Mouse (Mus musculus): Measurements from ENCODE around the gene Gfpt1.
A peak's percentile ranks its signal among the peaks of the same experiment; 100 is the strongest.
"Not testable (repeated sequence)": the region's sequence is repeated elsewhere in the genome, so short reads cannot be mapped to it uniquely, and the experiment has no call there.

Gfpt1 gene

GRCm38 (mm10) chr6:87043131-87043516 is 478 bp downstream of the Gfpt1 start:
- no peak for DNase-seq

GRCm38 (mm10) chr6:87044895-87045294 is 2.2 kb downstream of the Gfpt1 start:
- DNase-seq, result no peak

GRCm38 (mm10) chr6:87045507-87045906 is 2.9 kb downstream of the Gfpt1 start:
- no peak for DNase-seq

- DNase-seq, result not testable (repeated sequence)
These were observed 6.1 kb downstream of the Gfpt1 start for GRCm38 (mm10) chr6:87048712-87049111.

DNA sequence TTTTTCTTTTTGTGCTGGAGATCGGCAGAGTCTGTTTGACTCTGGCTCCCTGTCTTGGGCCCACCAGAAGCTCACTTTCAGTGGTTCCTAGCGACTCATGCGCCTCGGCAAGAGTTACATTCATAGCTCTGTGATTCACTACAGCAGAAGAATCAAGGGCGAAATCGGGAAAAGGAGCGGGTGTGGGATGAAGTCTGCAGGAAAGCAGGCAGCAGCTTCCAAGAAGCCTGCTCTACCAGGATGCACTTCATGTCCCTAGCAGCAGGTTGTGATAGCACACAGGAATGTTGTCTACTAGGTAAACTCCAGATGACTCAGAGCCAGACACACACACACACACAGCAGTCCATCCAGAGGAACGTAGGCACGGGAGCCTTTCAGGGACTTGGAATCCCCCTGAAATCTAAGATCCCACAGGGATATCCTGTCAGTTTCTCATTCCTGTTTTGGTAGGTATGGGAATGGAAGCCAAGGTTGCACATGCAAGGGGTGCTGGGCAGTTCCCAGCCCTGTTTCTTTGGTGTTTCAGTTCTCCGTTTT is 9.3 kb downstream of the Gfpt1 start:
- DNase-seq, result no peak

- DNase-seq, result no peak
These were observed 11.5 kb downstream of the Gfpt1 start for GRCm38 (mm10) chr6:87054193-87054592.

GRCm38 (mm10) chr6:87059754-87060153 is 17.1 kb downstream of the Gfpt1 start:
- no peak for DNase-seq

- DNase-seq, result no peak
These were observed 20.9 kb downstream of the Gfpt1 start for GRCm38 (mm10) chr6:87063586-87063985.

DNA sequence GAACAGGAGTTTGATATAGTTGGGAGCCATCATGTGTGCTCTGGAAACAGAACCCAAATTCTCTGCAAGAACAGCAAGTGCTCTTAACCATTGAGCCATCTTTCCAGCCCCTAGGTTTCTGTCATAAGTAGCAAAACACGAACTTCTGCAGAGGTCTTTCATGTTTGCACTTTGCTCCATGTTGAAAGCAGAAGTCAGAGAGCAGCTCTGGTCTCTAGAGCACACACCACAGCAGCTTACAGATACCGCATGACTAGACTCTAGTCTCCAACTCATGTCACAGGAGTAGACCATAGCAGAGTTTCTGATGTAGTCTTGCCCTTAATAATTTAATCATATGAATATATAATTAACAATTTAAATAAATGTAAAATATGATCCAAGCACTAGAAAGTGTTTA is 25.6 kb downstream of the Gfpt1 start:
- no peak for DNase-seq

DNA sequence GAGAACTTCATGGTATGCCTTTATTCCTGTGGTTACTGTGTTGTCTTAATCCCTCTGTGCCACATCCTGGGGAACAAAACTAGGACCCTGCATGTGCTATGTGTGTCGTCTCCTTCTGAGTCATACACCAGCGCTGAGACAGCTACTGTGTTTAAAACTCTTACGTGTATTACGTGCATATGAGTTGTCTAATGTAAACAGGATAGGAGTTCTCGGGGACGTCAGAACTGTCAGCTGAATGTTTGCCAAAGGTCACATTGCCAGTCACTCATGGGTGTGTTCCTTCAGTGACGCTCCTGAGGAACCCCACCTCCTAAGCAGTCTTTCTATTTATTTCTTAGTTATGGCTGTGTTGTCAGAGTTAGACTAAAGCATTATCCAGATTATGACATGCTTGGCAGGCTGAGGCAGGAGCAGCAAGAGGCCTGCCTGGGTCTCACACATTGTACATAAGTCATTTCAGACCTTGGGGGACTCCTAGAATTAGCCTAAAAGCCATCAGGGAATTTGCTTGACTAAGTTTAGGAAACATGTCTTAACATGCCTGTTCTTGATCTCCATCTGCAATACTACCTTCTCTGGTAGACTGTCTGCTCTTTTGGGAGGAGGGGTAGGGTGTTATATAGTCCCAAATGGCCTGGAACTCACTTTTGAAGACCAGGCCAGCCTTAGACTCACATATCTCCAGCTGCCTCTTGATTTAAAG is 26.7 kb downstream of the Gfpt1 start:
- DNase-seq, result no peak

GRCm38 (mm10) chr6:87070641-87071040 is 28.0 kb downstream of the Gfpt1 start:
- no peak for DNase-seq

DNA sequence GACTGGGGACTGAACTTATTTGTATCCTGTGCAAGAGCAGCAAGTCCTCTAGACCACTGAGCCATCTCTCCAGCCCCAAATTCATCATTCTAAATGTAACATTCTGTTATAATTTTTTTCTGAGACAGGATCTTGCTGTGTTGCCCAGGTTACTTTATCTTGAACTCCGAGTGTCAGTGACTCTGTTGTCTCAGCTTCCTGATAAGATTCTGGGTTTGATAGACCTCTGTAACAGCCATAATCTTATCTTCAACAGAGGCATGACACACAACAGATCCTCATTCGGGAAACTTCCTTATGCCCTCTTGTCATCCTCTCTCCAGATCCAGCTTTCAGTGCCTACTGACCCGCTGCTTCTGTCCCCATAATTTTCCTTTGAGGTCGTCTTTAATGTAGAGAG is 30.1 kb downstream of the Gfpt1 start:
- DNase-seq, result no peak

- DNase-seq, result no peak
These were observed 32.5 kb downstream of the Gfpt1 start for GRCm38 (mm10) chr6:87075092-87075685.

GRCm38 (mm10) chr6:87079457-87079856 is 36.8 kb downstream of the Gfpt1 start:
- no peak for DNase-seq

DNA sequence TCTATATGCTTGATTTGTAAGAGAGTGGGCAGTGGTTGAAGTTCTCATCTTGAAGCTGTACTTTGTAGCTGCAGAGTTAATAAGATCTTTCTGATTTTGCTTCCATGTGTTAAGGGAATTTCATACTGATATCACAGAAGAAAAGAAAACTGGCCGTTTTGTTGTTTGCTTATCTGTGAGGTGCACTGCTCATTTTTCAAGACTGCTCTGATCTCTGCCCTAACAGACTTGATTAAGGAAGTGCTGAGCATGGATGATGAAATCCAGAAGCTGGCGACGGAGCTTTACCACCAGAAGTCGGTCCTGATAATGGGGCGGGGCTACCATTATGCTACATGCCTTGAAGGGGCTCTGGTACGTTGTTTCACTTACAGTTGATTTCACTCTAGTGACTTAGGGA is 42.4 kb downstream of the Gfpt1 start:
- DNase-seq, result no peak

- DNase-seq, result no peak
These were observed 45.7 kb downstream of the Gfpt1 start for GRCm38 (mm10) chr6:87088356-87088755.

DNA sequence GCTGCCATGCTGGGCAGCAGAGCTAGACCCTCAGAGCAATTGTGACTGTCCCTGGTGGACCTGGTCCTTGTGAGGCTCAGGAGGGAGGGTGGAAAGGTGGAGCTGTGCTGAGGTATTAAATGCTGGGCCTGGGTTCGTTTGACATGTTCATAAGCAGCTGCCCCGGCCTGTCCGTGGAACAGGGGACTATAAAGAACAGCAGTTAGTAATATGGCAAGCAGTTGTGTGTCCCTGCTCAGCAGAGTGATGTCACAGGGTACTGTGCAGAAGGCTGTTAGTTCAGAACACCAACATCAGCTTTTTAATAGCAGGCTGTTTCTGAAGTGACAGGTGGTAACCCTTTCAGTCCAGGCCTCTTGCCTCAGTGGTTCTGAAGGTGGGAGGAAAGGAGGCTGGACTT is 48.2 kb downstream of the Gfpt1 start:
- no peak for DNase-seq

GRCm38 (mm10) chr6:87092476-87092875 is 49.8 kb downstream of the Gfpt1 start:
- no peak for DNase-seq

DNA sequence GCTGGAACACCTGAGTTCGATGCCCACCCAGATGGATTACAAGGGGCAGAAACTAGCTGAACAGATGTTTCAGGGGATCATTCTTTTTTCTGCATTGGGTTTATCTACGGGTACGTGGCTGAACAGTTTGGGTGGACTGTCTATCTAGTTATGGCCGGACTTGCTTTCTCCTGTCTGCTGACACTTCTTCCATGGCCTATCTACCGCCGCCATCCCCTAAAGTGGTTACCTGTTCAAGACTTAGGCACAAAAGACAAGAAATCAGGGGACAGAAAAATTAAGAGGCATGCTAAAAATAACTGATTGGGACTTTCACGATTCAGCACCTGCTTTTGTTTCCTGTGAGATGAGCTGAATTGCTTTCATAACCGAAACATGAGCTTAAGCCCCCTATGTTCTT is 51.0 kb downstream of the Gfpt1 start:
- not testable (repeated sequence) for DNase-seq

DNA sequence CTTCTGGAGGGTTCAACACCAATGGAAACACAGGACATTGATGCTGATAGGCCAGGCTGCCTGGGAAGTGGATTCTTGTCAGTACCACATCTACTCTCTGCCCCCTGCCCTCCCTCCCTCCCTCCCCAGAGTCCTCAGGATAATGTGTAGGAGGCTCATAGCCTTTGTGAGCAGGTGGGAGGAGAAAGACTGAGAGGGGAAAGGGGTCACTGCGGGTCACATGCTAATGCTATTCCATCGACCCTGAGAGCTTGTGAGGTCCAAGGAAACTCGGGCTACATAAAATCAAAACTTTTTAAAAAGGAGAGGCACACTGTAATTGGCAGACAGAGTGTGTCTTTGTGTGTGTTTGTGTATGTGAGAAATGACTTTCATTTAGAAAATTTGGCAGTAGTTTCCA is 56.6 kb downstream of the Gfpt1 start:
- no peak for DNase-seq

DNA sequence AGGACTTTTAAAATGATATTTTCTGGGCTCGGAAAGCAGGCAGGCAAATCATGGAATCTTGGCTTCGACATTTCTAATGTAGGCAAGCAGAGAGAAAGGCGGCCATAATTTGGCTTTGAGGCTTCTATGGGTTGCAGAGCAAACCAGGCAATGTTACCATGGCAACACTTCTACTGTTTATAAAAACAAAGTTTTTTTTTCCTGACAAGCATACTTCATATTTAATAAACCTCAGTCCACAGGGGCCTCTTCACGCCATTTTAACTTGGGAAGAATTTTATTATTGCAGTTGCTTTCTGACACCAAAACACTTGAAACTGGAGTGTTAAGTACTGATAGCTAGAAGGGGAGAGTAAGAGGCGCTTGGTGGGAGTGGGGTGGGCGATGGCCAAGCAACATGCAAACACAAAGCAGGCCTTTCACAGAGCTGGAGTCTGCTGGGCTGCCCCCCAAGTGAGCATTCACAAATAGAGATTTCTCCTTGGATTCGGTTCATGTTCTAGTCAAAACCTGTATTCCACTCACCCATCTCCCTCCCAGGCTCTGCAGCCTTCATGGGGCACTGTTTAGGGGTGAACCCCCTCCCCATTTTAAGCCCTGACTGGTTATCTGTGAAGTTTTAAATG is 57.1 kb downstream of the Gfpt1 start:
- no peak for DNase-seq

DNA sequence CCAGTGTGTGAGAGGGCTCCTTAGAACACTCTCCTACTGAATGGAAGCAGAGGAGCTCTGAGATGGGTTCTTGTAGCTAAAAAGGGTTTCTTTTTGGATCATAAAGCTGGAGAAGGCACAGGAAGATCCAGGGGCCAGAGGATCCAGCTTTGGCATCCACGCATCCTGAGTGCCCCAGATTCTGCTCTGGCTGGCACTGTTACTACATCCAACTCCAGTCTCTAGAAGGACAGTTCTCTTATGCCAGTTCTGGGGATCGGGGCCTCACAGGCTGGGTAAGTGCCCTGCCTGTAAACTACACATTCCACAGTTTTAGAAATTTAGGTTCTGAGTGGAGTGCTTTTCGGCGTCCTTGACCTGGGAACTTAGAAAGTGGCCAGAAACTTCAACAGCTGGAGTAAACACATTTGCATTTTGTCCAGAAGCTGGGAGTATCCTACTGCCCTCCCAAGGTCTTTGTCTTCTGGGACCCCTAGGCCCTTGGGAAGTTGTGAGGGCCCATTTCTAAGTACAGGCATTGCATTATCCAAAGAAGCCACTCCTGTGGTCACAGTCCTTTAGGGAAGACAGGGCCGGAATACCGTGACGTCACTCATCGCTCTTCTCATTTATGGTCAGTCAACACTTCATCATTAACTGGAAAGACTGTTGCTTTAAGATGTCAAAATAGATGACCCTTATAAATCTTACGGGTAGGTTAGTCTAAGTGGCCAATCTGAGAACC is 57.8 kb downstream of the Gfpt1 start:
- DNase-seq, result peak in 1 of 2 experiments; percentile 13

- peak; percentile 85 to 92 for DNase-seq
These were observed 58.8 kb downstream of the Gfpt1 start for GRCm38 (mm10) chr6:87101281-87101954.

All from cerebellum, postnatal 25 days (tissue).